Mouse (Mus musculus) spleen, postnatal 36 days (tissue): Measurements from ENCODE around the gene Mesd.
"Not testable (repeated sequence)": the region's sequence is repeated elsewhere in the genome, so short reads cannot be mapped to it uniquely, and the experiment has no call there.

Source experiments
- DNase-seq, 2 experiments: peaks; one replicate each; pipeline ENCODE4 v3.0.0; 2022; ENCODE audit warnings: low spot score in 2 of 2, mixed read lengths in 1 of 2

Gene Mesd

DNA sequence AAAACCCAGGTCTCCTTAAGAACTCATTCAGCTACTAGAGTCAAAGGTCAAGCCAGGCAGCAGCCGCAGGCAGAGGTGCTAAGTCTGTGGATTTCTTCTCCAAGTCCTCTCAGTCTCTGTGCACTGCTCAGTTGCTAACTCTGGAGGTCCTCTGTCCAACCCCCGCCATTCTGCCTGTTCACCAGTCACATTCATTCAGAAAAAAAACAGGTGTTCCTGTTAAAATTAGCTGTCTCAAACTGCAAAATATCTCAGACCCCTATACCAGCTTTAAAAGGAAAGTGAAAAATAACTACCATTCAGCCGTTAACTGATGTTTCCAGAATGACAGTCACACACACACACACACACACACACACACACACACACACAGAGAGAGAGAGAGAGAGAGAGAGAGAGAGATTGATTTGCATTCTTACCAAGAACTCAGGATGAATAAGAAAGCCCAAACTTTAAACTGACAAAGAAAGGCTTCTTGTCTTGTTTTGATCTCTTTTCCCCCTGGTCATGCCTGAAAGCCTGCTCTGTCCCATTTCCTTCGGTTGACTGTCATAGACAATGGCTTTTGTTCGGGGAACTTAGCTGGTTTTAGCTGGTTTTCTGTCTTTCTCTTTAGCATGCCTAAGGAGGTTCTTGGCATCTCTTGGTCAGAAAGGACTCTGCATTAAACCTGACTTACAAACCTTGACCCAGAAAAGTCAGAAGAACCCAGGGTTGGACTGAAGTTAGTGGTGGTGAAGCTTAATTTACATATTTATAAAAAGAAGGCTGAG lies 5.4 kb upstream of the Mesd start:
- peak; percentile 8 to 18 for DNase-seq

DNA sequence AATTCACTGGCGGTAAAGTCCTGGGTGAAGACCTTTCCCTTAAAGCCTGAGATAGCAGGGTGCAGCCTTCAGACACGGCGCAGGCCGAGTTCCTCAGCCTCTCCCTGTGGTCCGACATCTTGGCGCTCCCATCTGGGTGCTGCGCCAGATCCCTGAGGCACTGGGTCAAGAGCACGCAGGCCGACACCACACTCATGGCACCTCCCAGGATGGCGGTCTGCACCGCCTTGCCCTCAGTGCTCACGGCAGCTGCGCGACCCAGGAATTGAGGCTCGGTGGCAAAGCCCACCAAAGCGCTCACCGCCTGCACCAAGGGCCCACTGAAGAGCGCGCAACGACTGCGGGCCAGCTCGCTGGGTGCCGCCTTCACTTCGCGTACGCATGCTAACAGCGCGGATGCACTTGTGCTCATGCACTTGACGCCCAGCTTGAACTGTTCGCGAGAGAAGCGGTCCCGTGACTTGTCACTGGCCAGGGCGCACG lies 2.1 kb upstream of the Mesd start:
- peak in 1 of 2 experiments; percentile 6 for DNase-seq

DNA sequence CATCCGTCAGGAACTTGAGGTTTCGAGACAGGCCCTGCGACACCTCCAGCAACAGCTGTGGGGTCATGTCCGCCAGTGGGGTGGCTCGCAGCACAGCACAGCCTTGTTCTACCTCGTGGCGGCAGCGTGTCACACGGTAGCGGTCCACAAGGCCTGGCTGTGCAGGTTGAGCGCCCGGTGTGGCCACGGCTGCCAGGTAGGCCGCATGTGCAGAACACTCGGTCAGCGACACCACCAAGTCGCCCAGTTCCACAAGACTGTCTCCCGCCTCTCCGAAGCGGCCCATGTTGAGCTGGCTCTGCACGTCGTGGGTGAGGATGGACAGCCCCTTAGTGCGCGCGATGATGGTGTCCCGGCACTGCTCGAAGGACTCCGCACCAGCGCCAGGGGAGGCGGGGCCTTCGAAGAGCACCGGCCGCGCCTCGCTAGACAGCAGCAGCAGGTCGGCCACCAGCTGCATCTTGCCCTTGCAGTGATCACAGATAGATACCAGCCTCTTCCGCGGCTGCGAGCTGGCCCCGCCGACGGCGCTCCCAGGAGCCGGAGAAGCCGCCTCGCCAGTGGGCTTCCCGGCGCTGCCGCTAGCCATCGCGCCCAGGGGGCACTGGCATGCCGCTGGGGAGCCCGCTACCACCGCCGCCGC lies 1.5 kb upstream of the Mesd start:
- DNase-seq, result peak; percentile 60 to 63

DNA sequence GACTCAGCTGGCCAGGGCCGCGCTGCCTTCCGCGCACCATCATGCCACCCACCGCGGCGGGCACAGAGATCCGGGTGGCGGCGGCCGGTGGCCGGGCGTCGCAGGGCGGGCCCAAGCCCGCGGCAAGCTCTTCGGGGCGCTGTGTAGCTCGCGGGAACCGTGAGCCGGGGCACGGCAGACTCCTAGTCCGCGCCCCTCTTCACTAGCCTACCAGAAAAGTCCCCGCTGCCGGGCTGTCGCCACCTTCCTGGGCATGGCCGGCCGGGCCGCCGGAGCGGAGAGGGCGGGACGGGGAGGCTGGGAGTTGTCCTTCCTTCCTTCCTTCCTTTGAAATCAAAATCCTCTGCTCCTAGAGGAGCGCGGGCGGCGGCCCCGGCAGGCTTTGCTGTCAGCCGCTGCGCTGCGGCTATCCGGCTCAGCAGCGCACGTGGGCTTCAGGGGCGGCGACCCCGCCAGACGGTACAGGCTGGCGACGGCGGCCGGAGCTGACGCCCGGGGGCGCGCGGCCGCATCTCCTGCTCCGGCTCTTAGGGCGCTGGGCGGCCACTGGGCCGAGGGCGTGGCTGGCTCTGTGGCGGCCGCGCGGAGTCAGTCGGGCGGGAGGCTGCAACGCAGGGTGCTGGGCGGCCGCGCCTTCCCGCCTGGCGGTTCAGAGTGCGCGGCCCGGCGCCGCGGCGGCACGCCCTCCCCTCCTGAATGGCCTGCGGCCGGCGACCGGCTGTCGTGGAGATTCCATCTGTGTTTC lies 818 bp upstream of the Mesd start:
- DNase-seq, result peak; percentile 75 to 76

DNA sequence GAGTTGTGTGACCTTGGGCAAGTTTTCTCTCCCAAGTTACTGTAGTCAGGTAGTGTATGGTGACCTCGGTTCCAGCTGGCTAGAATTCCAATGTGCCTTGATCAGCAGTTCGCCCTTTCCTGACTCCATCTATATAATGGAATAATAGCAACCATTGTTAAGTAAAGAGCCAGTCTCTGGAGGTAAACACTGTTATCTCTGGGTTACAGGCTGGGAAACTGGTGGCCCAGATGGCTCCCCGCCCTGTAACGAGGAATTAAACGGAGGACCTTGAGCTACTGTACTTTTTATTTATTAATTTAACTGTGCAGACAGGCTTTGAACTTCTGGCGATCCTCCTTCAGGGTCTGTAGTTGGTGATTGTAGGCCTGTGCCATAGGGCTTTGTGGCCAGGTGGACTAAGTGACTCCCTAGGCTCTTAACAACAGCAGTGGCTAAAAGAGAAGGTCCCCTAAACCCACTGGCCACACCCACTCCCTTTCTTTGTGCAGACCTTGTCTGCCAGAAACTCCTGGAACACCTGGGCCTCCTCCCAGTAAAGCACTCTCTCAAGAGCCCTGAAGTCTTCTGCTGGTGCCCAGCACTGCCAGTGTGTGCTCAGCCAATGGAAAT lies 761 bp downstream of the Mesd start:
- peak; percentile 35 to 65 for DNase-seq

DNA sequence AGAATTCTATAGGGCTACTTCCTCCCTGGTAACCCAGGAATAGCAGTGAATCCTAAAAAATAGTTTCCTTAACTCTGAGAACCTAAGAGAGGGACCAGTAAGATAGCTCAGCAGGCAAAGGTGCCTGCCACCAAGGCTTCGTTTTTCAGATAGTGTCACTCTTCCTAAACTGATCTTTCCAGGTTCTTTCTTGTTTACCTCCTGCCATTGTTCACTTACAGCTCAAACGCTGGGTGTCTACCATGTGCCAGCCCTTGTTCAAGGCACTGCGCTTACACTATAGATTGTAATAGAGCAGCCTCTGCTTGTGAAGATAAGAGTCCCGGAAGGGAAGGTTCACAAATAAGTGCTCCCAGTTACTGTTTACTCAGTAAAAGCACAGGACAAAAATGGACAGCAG lies 1.6 kb downstream of the Mesd start:
- DNase-seq, result peak; percentile 39 to 57

DNA sequence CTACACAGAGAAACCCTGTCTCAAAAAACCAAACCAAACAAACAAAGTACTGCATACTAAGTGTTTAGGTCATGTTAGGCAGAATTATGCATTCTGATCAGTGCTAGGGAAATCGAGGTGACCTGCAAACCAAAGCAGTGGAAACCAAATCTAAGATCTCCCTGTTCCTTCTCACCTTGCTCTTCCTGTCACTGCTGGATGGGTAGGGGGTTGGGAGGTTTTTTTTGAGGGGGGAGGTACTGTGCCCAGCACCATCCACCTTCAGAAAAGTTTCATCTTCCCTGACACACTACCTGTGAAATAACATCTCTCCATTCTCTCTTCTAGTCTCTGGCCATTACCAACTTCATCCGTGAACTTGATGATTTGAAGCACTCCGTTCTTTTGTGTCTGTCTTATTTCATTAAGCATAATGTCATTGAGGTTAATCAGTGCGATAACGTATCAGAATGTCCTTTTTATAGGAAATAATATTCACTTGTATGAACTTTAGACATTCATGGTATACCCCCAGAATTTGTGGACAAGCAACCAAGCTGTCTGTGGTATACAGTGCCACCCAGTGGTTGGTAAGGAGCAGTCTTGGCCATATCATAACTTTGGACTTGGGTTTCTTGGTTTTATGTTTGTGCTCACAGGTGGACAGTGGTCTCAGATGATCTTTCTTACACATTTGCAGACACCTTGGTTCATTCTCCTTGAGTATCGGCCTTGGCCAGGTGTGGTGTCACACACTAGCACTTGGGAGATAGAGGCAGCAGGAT lies 2.3 kb downstream of the Mesd start:
- DNase-seq, result peak; percentile 18 to 27

DNA sequence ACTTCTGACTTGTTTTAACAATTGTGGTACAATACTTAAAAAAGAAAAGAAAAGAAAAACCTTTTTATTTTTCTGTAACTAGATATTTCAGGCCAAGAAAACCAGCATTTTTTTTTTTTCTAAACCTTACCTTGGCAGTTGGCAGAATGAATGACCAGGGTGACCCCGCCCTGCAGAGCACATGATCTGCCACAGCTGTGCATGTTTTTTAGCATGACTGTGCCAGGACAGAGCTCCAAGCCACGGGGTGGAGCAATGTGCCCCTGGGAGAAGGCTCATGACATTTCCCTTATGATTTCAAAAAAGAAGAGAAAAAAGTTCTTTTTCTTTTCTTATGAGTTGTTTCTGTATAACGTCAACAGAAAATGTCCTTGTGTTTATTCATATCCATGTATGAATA lies 5.1 kb downstream of the Mesd start:
- peak; percentile 28 to 58 for DNase-seq

DNA sequence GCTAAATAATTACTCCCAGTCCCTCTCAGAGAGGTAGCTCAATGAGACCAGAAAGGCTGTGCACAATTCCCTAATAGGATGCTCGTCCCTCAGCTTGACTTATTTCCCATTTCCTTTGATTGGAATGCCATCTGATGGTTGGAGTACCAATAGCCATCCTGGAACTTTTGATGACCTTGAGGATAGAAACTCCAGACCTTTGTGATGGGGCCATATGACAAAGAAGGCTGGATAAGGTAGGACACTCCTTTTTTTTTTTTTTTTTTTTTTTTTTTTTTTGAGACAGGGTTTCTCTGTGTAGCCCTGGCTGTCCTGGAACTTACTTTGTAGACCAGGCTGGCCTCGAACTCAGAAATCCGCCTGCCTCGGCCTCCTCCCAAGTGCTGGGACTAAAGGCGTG lies 5.7 kb downstream of the Mesd start:
- not testable (repeated sequence) for DNase-seq

DNA sequence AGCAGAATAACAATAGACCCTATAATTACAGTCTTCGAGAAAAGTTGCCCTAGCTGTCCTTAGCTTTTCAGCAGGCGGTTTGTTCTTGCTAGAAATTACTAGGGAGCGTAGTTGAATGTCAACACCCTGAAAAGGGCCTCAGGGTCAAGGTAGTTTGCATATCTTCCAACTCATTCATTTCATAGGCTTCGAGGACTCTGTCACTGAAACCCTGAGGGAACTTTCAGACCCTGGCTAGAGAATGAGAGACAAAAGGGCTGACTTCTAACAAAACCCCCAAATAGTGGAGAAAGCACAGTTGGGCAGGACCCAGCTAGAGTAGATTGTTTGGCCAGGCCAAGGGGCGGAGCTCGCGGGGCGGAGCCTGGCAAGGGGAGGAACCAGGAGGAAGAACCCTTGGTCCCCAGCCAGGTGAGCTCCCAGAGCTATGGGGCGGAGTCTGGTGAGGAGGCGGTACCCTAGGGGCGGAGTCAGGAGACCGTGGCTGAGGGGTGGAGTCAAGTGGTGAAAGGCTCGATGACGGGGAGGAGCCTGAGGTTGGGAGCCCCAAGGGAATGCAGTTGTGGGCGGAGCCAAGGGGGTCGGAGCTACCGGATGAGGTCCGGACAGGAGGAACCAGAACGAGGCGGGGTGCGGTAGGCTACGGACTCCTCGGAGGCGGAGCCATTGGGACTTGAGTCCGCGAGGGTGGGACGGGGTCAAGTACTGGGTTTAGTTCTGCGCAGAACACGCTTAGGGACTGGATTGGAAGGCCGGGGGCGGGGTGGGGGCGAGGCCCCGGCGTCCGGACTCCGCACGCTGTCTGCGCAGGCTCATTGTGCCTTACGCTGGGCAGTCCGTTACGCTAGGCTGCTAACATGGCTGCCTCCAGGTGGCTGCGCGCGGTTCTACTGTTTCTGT lies 7.4 kb downstream of the Mesd start:
- DNase-seq, result peak; percentile 100

DNA sequence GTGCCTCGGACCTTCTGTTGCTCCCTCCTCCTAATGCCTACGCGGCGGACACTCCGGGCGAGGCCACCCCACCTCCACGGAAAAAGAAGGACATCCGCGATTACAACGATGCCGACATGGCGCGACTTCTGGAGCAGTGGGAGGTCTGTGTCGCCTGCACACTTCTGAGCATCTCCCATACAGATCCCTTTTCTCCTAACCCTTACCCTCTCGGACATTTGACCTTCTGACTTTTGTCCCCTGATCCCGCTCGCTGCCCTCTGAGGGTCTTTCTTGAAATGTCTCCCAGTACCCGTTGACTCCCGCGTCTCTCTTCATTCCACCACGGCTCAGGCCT lies 8.0 kb downstream of the Mesd start:
- no peak for DNase-seq

- no peak for DNase-seq
Measured at GRCm38 (mm10) chr7:83894348-83894747, 10.1 kb downstream of the Mesd start.

DNA sequence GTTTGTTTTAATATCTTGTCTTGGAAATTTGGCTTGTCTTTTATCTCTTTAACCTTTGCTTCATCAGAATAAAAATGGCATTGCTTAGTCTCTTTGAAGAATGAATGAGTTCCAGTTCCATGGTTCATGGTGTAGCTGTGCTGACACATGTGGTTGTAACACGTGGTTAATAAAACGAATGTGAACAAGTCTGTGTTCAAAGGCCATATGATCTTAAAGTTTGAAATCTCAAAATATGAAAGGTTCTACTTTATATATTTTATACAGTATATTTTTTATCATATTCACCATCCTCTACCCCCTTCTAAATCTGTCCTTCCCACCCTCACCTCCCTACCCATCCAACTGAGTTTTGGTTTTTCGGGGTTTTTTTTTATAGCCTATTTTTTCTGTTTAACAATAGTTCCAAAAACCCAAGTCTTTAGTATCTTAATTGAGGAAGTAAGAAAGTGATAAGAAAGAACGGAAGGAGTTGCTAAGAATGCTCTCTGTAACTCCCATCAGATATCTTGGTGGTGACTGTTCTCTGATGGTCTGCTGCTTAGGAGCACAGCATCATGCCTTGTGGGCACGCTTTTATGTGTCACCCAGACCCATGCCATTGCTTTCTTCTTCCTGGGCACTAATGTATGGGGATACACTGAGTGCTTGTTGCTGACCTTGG lies 11.9 kb downstream of the Mesd start:
- DNase-seq, result no peak

- DNase-seq, result peak in 1 of 2 experiments; percentile 8
Measured at GRCm38 (mm10) chr7:83898267-83898666, 14.0 kb downstream of the Mesd start.

GRCm38 (mm10) chr7:83900519-83900918 lies 16.3 kb downstream of the Mesd start:
- no peak for DNase-seq

- DNase-seq, result no peak
Measured at GRCm38 (mm10) chr7:83901425-83901824, 17.2 kb downstream of the Mesd start.

GRCm38 (mm10) chr7:83902296-83903145 lies 18.3 kb downstream of the Mesd start:
- no peak for DNase-seq

GRCm38 (mm10) chr7:83904831-83905230 lies 20.6 kb downstream of the Mesd start:
- DNase-seq, result no peak

DNA sequence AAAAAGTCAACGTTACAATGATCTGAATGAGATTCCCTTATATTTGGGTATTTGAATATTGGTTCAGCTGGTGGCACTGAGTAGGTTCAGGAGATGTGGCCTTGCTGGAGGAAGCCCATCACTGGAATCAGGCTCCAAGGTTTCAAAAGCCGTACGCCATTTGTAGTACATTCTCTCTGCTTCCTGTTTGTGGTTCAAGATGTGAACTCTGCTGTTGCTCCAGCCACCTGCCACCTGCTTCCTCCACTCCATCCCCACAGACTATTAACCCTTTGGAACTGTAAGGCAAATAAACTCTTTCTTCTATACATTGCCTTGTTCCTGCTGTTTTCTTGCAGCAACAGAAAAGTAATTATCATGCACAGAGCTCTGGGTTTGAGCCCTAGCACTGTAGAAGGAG lies 27.6 kb downstream of the Mesd start:
- DNase-seq, result no peak
